Mouse (Mus musculus): ENCODE measurements around the gene Cideb. TPM values are rescaled to one million over a fixed set of nuclear protein-coding genes. Genes with fewer than 3 reads are reported as not detected.

Cideb gene
- polyA plus RNA-seq, 1 experiment = 0.05 TPM

DNA sequence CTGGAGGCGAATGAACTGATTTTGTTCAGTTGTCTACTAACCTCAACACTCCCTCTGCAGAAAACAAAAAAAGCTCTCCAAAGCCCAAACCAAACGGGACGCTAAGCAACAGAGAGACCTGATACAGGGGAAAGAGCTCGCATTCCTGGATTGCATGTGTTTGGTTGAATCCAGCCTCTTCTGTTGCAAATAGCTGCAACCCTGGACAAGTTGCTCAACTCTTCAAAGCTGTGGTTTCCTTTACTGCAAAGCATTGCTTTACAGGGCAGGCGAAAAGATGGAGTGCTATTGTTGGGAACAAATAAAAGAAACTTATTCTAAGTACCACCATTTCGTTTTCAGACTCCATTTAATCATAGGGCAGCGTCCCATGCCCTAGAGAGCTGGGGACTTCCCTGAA, 23.4 kb downstream of the Cideb start:
- H3K4me3 ChIP-seq (ENCODE audit: insufficient read depth, poor library complexity, severe bottlenecking) = no peak overlapping the region
- no peak overlapping the region for H3ac ChIP-seq (ENCODE audit: control insufficient read depth, insufficient read length, low read depth)
- no peak for TF ChIP-seq USF1 (IDR thresholded peaks at IDR 0.05; ENCODE audit: low read depth)
- TF ChIP-seq CEBPB (IDR thresholded peaks at IDR 0.05; ENCODE audit: low read depth) = no peak
- no peak for TF ChIP-seq CTCF (IDR thresholded peaks at IDR 0.05; ENCODE audit: control insufficient read depth, insufficient read depth, insufficient read length)
- no peak for TF ChIP-seq MYOD1 (IDR thresholded peaks at IDR 0.05; ENCODE audit: control insufficient read depth, insufficient read length, low read depth)
- TF ChIP-seq MYOG (IDR thresholded peaks at IDR 0.05; ENCODE audit: control insufficient read depth, extremely low read depth, insufficient read length) = no peak
- TF ChIP-seq MAX (IDR thresholded peaks at IDR 0.05) = no peak
- TF ChIP-seq FOSL1 (IDR thresholded peaks at IDR 0.05; ENCODE audit: insufficient read depth, low read length, poor library complexity, severe bottlenecking) = no peak
- no peaks in the 10 kb centered on the region for H3K79me2 ChIP-seq (ENCODE audit: control insufficient read depth, insufficient read depth)
- H3K79me3 ChIP-seq (ENCODE audit: low read depth) = no peaks in the 10 kb centered on the region
- peaks cover 6% of the 10 kb centered on the region for H3K36me3 ChIP-seq (ENCODE audit: control insufficient read depth, insufficient read depth)
- H3K27me3 ChIP-seq (ENCODE audit: control insufficient read depth, insufficient read depth, insufficient read length) = no peaks in the 10 kb centered on the region

DNA sequence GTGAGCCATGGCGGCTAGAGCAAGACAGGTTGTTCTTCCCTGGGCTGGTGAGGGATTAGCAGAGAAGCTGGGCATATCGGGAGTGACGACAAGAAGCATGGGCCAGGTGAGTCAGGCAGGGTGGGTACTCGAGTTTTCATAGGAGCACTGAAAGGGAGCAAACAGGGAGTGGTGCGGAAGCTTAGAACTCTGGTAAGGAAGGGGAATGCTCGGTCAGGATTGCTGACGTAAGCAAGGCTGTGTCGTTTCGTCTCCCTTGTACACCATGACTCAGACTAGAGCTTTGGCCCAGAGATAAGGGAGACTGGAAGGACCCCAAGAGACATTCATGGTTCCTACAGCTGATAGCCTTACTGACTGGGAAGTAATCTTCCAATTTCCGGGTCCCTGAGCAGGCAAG, 24.4 kb downstream of the Cideb start:
- no peaks in the 10 kb centered on the region for H3K79me3 ChIP-seq (ENCODE audit: low read depth)

DNA sequence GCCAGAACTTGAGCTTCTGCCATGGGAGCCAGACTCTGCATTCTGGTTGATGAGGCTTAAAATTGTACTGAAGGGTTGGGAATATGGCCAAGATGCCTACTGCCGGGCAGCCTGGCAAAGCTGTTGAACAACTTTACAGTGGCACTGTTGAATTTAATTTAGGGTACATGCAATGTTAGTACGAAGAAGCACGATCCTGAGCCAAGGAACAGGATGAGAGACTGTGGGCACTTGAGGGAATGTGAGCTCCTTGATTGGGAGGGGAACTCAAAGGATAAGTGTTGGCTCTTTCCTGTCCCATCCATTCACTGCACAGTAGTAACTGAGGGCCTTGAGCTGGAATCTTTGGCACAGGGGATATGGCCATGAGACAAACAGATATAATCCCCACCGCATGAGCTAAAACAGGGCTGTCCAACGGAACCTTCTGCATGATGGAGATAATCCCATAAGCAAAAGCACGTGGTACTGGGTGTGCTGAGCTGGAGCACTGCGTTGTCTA, 27.7 kb downstream of the Cideb start:
- Histone ChIP-seq H3K36me3 (ENCODE audit: control insufficient read depth, insufficient read depth) (no peaks in the 10 kb centered on the region), H3K79me2 (ENCODE audit: control insufficient read depth, insufficient read depth) (no peaks in the 10 kb centered on the region), H3K79me3 (ENCODE audit: low read depth) (no peaks in the 10 kb centered on the region), H3ac (ENCODE audit: control insufficient read depth, insufficient read length, low read depth) (no peak overlapping the region), H3K27me3 (ENCODE audit: control insufficient read depth, insufficient read depth, insufficient read length) (no peaks in the 10 kb centered on the region), H3K4me3 (ENCODE audit: insufficient read depth, poor library complexity, severe bottlenecking) (no peak overlapping the region)
- TF ChIP-seq MAX (IDR thresholded peaks at IDR 0.05) (no peak), FOSL1 (IDR thresholded peaks at IDR 0.05; ENCODE audit: insufficient read depth, low read length, poor library complexity, severe bottlenecking) (no peak), MYOG (IDR thresholded peaks at IDR 0.05; ENCODE audit: control insufficient read depth, extremely low read depth, insufficient read length) (no peak), MYOD1 (IDR thresholded peaks at IDR 0.05; ENCODE audit: control insufficient read depth, insufficient read length, low read depth) (no peak), CEBPB (IDR thresholded peaks at IDR 0.05; ENCODE audit: low read depth) (no peak), USF1 (IDR thresholded peaks at IDR 0.05; ENCODE audit: low read depth) (no peak), CTCF (IDR thresholded peaks at IDR 0.05; ENCODE audit: control insufficient read depth, insufficient read depth, insufficient read length) (no peak)

More for the DNA sequence above, 24.4 kb downstream of the Cideb start:
- no peak overlapping the region for H3ac ChIP-seq (ENCODE audit: control insufficient read depth, insufficient read length, low read depth)
- no peak for TF ChIP-seq USF1 (IDR thresholded peaks at IDR 0.05; ENCODE audit: low read depth)
- no peak for TF ChIP-seq MYOG (IDR thresholded peaks at IDR 0.05; ENCODE audit: control insufficient read depth, extremely low read depth, insufficient read length)
- TF ChIP-seq MAX (IDR thresholded peaks at IDR 0.05) = no peak
- no peak for TF ChIP-seq MYOD1 (IDR thresholded peaks at IDR 0.05; ENCODE audit: control insufficient read depth, insufficient read length, low read depth)
- TF ChIP-seq FOSL1 (IDR thresholded peaks at IDR 0.05; ENCODE audit: insufficient read depth, low read length, poor library complexity, severe bottlenecking) = no peak
- TF ChIP-seq CEBPB (IDR thresholded peaks at IDR 0.05; ENCODE audit: low read depth) = no peak
- TF ChIP-seq CTCF (IDR thresholded peaks at IDR 0.05; ENCODE audit: control insufficient read depth, insufficient read depth, insufficient read length) = no peak
- H3K79me2 ChIP-seq (ENCODE audit: control insufficient read depth, insufficient read depth) = no peaks in the 10 kb centered on the region
- H3K4me3 ChIP-seq (ENCODE audit: insufficient read depth, poor library complexity, severe bottlenecking) = no peak overlapping the region
- no peaks in the 10 kb centered on the region for H3K27me3 ChIP-seq (ENCODE audit: control insufficient read depth, insufficient read depth, insufficient read length)
- peaks cover under 1% of the 10 kb centered on the region for H3K36me3 ChIP-seq (ENCODE audit: control insufficient read depth, insufficient read depth)

DNA sequence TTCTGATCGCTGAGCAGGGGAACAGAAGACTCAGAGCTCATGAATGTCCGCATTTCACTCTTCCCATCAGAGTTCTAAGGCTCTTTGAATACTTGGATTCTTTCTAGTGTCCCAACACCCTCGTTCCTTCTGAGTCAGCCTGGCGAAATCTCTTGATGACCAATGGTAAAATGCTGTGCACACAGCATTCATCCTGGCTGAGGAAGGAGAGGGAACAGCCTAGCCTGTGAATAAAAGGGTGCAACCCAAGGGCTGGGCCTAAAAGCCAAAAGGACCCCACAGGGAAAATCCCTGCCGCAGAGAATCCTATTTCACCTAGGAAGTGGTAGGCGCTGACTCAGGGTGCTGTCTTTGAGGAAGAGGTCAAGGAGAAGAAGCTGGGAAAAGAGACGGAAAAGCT, 28.1 kb downstream of the Cideb start:
- no peaks in the 10 kb centered on the region for H3K27me3 ChIP-seq (ENCODE audit: control insufficient read depth, insufficient read depth, insufficient read length)
- no peak overlapping the region for H3K4me3 ChIP-seq (ENCODE audit: insufficient read depth, poor library complexity, severe bottlenecking)
- H3K36me3 ChIP-seq (ENCODE audit: control insufficient read depth, insufficient read depth) = no peaks in the 10 kb centered on the region
- H3ac ChIP-seq (ENCODE audit: control insufficient read depth, insufficient read length, low read depth) = no peak overlapping the region
- H3K79me2 ChIP-seq (ENCODE audit: control insufficient read depth, insufficient read depth) = no peaks in the 10 kb centered on the region
- no peaks in the 10 kb centered on the region for H3K79me3 ChIP-seq (ENCODE audit: low read depth)
- TF ChIP-seq FOSL1 (IDR thresholded peaks at IDR 0.05; ENCODE audit: insufficient read depth, low read length, poor library complexity, severe bottlenecking) (no peak), CEBPB (IDR thresholded peaks at IDR 0.05; ENCODE audit: low read depth) (no peak), USF1 (IDR thresholded peaks at IDR 0.05; ENCODE audit: low read depth) (no peak), MAX (IDR thresholded peaks at IDR 0.05) (no peak), CTCF (IDR thresholded peaks at IDR 0.05; ENCODE audit: control insufficient read depth, insufficient read depth, insufficient read length) (no peak), MYOD1 (IDR thresholded peaks at IDR 0.05; ENCODE audit: control insufficient read depth, insufficient read length, low read depth) (no peak)

DNA sequence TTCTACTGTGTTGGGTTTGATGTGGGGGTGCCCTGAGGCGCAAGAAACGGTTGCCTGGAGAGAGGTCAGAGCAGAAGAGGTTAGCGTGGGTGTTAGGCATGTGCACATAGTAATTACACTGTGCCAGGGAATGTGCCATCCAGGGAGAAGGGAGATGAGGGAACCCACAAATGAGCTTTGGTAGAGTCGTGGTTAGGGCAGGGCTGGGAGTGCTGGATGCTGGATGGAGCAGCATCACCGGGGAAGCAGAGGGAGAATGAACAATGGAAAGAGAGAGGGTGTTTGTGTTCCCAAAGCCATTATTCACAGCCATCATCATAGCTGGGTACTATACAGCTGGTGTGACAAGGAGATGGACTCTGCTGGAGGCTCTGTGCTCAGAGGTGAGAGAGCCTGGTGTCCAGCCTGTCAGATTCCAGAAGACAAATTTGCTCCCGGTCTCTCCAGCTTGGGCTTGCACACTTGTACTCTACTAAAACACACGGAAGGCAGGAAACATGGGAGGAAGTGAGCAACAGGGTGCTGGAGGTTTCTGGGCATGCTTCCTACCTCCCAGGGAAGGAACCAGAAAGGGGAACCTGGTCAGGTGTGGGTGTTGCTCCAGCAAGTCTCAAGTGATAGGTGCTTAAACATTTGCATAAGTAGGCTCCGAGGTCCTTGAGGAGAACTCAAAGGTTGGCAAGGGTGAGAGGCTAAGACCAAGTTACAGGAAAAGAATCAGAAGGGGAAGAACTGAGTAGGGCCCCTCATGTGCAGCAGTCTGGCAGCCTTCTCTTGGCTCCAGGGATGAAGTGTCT, 30.2 kb downstream of the Cideb start:
- H3K79me3 ChIP-seq (ENCODE audit: low read depth) = no peaks in the 10 kb centered on the region
- H3K4me3 ChIP-seq (ENCODE audit: insufficient read depth, poor library complexity, severe bottlenecking) = no peak overlapping the region
- TF ChIP-seq CTCF (IDR thresholded peaks at IDR 0.05; ENCODE audit: control insufficient read depth, insufficient read depth, insufficient read length) = no peak
- no peak for TF ChIP-seq FOSL1 (IDR thresholded peaks at IDR 0.05; ENCODE audit: insufficient read depth, low read length, poor library complexity, severe bottlenecking)
- TF ChIP-seq CEBPB (IDR thresholded peaks at IDR 0.05; ENCODE audit: low read depth) = no peak
- no peak for TF ChIP-seq MYOD1 (IDR thresholded peaks at IDR 0.05; ENCODE audit: control insufficient read depth, insufficient read length, low read depth)
- TF ChIP-seq USF1 (IDR thresholded peaks at IDR 0.05; ENCODE audit: low read depth) = no peak
- no peak for TF ChIP-seq MAX (IDR thresholded peaks at IDR 0.05)
- TF ChIP-seq MYOG (IDR thresholded peaks at IDR 0.05; ENCODE audit: control insufficient read depth, extremely low read depth, insufficient read length) = no peak
- H3K36me3 ChIP-seq (ENCODE audit: control insufficient read depth, insufficient read depth) = no peaks in the 10 kb centered on the region
- no peaks in the 10 kb centered on the region for H3K79me2 ChIP-seq (ENCODE audit: control insufficient read depth, insufficient read depth)
- no peak overlapping the region for H3ac ChIP-seq (ENCODE audit: control insufficient read depth, insufficient read length, low read depth)
- H3K27me3 ChIP-seq (ENCODE audit: control insufficient read depth, insufficient read depth, insufficient read length) = no peaks in the 10 kb centered on the region
